Mouse (Mus musculus) kidney, adult 2 months (tissue): ENCODE measurements around the gene Nhp2.

ENCODE experiments used
- CTCF ChIP-seq: fragments of 200-500 bp; conservative IDR thresholded peaks from 2 replicates; pipeline ENCODE4 v1.5.1; 2011; ENCODE audit warnings: low read depth, mild to moderate bottlenecking, control low read depth, low read length, moderate library complexity, mixed read lengths; ENCODE audit not compliant: insufficient read depth, insufficient read length
- POLR2A ChIP-seq: fragments of 200-500 bp; IDR thresholded peaks from one replicate; pipeline ENCODE4 v1.6.1; 2011; ENCODE audit warnings: low read depth, low read length, control low read depth

GRCm38 (mm10) chr11:51585608-51586252, 33.8 kb upstream of the Nhp2 start:
- TF ChIP-seq POLR2A (no peak), CTCF (no peak)
